Mouse (Mus musculus) spleen, adult 2 months (tissue): Measurements from ENCODE around the gene Fgfr2.

Experiments
- CTCF ChIP-seq: fragments of 200-500 bp; IDR thresholded peaks from 2 replicates; pipeline ENCODE4 v1.5.1; 2011; ENCODE audit warnings: mild to moderate bottlenecking, inconsistent platforms; ENCODE audit not compliant: insufficient read depth, insufficient read length, insufficient replicate concordance; ENCODE audit errors: extremely low read depth
- POLR2A ChIP-seq: fragments of 200-500 bp; IDR thresholded peaks from 2 replicates; pipeline ENCODE4 v1.6.1; 2011; ENCODE audit warnings: low read depth, low read length, inconsistent platforms

- TF ChIP-seq CTCF (no peak), POLR2A (no peak)
These were observed 2287.9 kb downstream of the Fgfr2 start for GRCm38 (mm10) chr7:130834958-130835861.
